Mouse (Mus musculus): Measurements from ENCODE around the gene Ctcf.
A peak's percentile ranks its signal among the peaks of the same experiment; 100 is the strongest.

The Ctcf gene

DNA sequence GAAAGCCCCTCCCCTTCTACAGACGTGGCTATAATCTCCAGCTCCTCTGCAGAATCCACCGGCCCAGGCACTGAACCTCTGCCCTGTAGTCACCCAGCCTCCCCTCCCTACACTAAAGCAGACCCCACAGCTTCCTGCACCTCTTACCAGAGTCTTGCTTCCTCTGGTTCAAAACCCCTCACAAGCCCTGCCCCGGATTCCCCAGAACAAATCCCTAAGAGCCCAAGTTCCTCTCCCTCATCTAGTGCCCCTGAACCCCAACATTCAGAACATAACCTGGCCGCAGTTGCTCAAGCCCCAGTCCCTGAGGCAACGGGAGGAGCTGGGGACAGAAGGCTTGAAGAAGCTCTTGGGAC lies 18.1 kb upstream of the Ctcf start:
- DNase-seq = no peak

DNA sequence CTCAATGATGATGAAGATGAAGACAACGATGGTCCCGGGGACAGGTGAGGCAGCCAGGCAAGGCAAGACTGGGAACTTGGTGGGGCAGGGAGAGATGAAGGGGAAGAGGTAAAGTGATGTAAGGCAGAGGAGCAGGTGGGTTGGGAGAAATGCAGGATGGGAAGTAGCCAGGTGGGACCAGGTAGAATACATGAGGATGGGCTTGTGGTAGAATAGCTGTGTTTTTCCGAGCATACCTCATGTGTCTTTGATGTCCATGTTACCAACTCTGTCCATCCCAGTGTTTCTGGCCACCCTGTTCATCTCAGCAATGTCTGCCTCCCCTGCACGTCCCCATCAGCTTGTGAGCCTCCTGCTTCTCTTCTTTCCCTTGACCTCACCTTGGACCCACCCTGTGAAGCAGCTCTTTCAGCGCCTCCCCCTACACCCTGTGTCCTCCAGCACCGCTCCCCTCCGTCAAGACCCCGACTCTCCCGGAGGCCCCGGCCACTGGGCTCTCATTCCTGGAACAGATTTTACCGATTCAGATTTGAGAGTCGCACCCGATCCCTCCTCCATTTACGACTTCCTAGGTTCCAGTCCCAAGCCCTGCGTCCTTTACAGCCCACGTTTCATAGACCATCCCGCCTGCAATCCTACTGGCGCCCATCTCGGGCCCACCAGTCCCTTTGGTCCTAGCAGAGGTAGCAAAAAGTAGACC lies 17.3 kb upstream of the Ctcf start:
- DNase-seq = no peak

DNA sequence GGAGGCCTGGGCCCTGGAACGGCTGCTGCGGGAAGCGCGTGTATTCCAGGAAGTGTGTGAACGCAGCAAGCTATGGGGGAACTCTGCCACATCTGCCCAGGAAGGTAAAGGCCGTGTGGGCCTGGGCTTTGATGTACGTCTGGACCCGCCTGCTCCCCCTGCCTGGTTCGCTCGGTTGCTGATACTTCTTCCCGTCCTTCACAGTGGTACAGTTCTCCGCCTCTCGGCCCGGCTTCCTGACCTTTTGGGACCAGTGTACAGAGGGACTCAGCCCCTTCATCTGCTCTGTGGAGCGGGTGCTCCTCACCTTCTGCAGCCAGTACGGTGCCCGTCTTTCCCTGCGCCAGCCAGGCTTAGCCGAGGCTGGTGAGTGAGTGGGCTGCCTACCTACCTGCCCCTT lies 16.2 kb upstream of the Ctcf start:
- DNase-seq = no peak

DNA sequence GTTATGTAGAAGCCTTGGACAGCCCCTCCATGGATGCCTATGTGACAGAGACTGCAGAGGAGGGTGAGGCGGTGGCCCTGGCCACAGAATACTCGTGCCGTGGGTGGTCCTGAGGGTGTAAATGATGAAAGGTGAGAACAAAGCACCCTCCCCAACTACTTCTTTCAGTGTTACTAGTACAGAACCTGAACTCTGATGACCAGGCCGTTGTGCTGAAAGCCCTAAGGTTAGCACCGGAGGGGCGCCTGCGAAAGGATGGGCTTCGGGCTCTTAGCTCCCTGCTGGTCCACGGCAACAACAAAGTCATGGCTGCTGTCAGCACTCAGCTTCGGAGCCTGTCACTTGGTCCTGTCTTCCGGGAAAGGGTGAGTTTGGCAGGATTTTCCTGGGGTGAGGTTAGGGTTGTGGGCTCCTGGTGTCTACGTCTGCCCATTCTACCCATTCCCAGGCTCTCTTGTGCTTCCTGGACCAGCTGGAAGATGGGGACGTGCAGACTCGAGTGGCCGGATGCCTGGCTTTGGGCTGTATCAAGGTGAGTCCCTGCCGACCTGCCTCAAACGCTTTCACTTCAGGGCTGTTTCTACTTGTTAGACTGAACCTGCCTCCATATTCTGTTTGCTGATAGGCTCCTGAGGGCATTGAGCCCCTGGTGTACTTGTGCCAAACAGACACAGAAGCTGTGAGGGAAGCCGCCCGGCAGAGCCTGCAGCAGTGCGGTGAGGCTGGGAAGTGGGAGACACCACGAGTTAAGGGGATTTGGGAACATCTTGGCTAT lies 15.2 kb upstream of the Ctcf start:
- no peak for DNase-seq

DNA sequence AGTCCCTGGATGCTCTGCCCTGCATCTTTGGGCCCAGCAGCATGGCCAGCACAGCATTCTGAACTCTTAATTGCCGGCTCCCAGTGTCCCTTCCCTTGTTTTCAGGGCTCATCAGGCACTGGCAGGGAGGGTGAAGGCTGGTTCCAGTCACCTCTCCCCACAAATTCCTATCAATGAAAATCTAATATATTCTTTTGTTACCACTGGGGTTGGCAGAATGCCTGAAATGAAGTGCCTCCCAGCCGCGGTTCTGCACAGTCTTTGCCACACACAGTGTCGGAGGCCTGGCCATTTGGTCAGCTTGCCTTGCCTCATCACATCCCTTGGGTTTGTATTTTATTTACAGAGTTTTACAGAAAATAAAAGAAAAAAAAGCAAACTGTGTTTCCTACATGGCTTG lies 14.5 kb upstream of the Ctcf start:
- DNase-seq = no peak

DNA sequence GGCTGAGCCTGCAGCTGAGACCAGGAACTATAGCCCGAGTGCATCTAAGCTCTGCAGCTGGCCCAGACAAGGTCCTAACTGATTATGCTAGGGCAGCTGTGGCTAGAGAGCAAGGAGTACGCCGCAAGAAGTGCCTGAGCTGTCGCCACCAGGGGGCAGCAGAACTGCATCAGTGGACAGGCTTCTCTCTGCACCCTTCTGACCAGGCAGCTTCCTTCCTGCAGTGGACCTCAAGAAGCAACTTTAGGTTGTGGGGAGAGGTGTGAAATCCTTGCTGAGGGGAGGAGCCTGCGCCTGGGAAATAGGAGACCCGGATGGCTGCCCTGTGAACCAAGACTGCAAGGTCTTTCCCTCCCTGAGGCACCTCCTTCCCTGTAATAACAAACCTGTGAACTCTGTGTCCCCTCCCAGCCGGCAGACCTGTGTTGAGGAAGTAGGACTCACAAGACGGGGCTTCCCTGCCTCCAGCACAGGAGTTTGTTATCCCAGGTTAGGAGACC lies 13.9 kb upstream of the Ctcf start:
- DNase-seq = peak; percentile 96

DNA sequence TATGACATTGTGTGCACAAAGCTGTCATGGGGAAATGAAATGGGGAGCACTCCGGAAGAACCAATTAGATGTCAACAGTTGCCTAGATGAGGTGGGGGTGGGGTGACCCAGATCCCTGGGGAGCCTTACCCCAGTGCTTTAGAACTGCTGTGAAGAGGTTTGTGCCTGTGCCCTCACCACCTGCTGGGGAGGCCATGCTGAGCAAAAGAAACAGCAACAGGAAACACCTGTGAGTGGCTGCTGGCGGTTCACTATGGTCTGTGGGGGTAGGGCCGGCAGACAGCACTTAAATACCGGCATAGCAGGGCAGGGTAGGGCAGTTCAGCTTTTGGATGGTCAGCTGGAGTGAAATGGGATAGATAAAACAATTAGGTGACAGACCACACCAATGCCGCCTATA lies 13.2 kb upstream of the Ctcf start:
- DNase-seq = peak; percentile 57

DNA sequence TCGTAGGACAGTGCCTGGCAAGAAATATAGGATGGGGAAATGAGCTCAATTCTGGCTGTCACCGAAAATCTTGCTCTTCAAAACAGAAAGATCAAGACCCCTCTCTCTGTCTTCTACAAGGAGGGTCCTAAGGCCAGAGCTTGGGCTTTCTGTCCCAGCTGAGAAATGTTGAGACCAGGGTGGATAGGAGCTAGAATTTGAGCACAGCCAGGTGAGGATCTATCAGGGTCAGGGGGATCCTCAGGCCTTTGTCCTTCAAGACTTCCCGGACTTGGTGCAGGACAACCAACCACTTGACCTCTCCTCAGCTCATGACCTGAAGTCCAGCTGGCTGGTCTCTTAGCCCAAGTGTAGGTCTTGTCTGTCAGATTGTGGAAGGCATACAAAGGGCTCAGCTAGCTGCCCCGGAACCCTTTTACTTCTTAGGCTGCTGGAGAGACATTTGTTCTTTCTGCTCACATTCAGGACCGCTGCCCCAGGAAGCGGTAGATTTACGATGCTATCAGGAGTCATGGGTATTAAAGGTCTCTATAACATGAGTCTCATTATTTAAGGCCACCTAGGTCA lies 12.6 kb upstream of the Ctcf start:
- DNase-seq = no peak

DNA sequence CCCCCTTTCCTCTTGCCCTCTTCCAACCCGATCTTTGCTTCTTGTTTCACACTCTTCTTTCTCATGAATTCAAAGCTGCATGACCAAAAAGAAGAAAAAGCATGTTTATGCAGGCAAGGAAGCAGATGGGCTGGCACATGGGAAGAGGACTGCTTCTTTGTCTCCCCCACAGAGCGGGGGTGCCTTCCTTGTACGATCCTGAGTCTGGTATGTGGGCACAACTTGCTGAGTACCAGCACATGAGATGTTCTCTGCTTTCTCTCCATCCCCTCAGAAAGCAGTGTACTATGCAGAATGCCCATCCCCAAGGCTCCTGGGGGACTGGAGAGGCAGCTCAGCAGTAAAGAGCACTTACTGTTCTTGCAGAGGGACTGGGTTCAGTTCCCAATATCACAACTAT lies 12.0 kb upstream of the Ctcf start:
- no peak for DNase-seq

DNA sequence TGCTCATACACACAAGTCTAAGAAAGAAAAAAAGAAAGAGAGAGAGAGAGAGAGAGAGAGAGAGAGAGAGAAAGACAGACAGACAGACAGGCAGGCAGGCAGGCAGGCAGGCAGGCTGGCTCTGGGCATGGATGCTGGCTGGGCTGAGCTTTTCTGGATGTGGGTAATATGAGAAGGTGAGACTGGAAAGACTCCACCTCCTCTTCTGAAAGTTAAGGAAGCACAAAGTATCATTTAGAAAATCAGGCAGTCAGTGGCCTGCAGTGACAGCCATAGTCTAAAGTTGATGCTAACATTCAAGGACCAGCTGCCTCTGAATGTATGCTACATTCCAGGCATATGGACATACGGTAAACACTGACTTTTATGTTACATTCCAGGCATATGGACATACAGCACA lies 11.5 kb upstream of the Ctcf start:
- DNase-seq = no peak

DNA sequence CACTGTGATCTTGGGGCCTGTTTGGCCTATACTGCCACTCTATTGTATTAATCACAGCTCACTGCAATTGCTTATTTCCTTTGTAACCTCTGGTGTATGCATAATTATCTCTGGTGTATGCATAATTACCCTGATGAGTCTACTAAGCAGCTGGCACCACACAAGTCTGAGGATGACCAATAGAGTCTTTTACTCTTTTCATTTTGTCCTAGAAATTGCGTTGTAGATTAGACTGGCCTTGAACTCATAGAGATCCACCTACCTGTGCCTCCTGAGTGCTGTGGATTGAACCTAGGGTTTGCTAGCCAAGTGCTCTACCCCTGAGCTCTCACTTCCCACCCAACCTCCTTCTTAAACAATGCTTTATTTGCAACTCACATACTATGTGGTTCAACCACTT lies 10.3 kb upstream of the Ctcf start:
- no peak for DNase-seq

DNA sequence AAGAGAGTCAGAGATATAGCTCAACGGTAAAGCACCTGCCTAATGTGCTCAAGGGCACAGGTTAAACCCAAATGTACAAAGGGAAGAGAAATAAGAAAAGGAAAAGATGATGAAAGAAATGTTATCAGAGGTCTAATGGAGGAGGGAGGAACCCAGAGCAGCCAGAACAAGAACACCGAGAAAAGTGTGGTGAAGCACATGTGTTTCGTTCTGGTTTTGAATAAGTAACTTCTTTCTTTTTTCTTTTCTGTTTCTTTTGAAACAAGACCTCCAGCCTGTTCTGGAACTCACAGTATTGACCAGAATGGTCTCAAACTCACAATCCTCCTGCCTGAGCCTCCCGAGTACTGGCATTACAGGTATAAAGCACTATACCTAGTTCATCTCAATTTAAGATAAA lies 7.0 kb upstream of the Ctcf start:
- DNase-seq = no peak

DNA sequence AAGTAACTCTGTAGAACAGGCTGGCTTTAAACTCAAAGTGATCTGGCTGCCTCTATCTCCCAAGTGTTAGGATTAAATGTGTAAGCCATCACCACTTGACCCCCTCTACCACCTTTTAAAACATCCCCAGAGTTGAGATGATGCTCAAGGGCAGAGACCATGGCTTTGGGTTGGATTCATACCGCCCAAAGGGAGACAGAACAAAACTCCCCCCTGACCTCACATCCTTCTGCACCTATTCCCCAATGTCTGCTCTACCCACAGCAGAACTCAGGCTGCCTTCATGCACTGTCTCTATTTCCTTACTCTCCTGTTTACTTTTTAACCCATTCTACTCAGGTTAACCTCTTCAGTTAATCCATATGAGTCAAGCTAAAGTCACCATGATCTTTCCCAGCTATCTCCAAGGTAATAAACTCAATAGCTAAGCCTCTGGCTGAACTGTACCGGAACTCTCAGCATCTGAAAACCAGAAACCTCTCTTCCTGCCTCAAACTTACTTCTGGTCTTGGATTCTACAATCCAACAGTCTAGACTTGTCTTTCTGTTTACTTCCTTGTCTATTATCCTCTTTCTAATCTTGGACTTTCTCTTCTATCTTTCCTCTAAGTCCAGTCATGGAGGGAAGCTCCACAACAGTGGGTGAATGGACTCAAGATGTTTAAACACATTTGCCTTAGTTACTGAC lies 1.5 kb upstream of the Ctcf start:
- DNase-seq = no peak

DNA sequence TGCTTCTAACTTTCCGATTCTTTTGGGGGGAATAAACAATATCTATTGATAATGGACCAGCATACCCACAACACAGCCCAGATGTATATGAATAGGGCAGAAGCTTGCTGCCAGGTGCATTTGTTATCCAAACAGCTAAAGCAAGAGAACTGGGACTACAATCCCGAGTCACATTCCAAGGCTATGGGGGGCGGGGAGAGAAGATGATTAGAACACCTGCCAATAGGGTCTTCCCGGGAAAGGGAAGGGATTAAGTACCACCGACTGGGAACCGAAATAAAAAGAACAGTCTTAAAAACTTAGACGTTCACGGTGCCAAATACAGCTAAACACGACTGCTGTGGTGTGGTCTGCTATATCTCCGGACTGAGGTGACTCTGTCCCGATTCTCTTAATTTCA lies 887 bp upstream of the Ctcf start:
- no peak for DNase-seq

DNA sequence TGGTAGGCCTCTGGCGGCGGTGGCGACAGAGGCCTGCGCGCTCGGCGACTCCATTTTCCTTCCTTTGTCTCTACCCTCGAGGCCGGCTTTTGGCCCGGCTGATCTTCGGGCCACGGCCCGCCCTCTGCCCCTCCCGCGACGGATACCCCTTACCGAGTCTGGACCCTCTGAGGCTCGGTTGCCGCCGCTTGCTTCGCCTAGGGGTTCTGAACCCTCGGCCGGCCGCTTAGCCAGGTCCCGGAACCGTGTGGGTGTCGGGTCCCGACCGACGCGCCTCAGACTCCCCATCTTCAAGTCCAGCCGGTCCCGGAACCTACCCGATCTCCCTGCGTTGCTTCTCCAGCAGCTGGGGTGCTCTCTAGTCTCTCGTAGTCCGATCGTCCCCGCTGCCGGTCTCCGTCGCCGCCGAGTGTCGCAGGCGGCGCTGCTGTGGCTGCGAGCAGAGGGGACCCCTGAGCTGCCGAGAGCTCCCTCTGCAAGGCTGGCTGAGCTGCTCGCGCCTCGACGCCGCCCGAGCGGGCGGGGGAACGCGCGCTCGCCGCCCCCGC lies 669 bp downstream of the Ctcf start, which contains the start of gene Agrp:
Agrp (minus strand) TSS at position 431 of the 548 bp plus-strand sequence.
- no peak for DNase-seq

DNA sequence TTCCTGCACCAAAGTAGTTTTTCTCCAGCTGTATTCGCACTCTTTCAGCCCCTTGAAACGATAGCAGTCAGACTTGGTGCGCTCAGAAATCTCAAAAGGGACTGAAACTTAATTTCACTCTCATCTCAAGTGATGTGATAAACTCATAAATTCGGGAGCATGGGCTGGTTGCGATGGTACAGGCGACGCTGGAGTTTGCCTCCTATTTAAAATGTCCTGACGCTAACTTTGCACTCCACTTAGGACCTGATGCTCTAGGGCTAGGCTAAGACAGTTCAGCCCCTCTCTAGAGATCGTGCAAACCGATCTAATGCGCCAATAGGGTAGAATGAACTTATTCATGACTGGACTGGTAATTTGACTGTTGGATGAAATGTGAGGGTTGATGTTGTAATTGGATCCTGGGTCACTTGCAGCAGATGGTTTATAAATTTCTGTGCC lies 1.3 kb downstream of the Ctcf start:
- no peak for DNase-seq

DNA sequence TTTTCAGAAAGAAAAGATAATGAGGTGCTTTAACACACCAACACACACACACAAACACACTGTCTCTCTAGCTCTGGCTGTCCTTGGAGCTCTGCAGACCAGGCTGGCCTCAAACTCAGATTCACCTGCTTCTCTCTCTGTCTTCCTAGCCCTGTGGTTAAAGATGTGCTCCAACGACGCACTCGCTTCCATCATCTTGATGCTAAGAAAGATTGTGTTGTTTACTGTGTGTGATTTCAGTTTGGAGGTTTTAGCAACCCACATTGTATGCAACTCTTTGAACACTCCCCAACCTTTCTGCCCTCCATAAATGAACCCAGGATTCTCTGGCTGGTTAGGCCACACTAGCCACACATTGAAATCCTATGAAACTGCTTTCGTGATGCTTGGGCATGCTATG lies 2.1 kb downstream of the Ctcf start:
- DNase-seq = no peak

DNA sequence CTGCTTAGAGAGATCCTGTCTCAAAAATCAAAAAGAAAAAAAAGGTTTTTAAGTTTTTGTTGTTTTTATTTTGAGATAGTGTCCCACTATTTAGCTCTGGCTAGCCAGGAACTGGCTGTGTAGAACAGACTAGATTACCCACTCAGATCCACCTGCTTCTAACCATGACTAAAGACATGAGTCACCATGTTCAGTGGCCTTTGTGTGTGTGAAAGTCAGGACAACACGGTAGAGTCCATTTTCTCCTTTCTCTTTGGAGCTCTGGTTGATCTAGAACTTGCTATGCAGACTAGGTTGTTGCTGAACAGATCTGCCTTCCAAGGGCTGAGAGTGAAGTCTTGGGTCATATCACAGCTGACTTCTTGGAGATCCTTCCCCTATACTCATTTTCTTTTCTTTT lies 3.5 kb downstream of the Ctcf start:
- DNase-seq = no peak

DNA sequence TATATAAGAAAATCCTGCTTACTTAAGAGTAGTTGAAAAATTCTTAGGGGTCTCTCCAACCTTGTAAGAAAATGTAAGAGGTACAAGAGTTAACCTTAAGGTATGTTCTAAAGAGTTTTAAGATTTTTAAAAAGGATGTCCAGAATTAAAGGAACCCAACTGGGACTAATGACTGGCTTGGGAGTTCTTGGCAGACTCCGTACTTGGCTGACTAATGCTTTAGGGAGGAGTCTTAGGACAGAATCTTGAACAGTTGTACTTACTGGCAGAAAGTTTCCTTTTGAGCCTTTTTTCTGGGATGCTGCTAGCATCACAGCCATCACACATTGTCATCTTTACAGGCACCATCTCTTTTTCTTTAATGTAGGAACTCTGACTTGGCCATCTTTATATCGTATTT lies 4.1 kb downstream of the Ctcf start:
- DNase-seq = peak; percentile 60

DNA sequence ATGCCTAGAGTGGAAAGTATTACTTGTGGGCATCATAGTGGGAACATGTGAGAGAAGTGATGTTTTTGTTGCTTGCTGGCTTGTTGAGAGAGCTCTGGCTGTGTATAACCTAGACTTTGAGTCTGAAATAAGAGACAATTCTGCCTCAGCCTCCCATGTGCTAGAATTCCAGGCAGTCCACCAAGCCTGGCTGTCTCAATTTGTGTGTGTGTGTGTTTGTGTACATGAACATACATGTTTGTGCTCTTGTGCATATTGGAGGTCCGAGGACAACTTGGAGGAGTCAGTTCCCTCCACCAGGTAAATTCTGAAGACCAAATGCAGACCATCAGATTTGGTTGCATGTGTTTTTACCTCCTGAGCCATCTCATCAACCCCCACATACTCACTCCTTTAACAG lies 8.8 kb downstream of the Ctcf start:
- DNase-seq = no peak

DNA sequence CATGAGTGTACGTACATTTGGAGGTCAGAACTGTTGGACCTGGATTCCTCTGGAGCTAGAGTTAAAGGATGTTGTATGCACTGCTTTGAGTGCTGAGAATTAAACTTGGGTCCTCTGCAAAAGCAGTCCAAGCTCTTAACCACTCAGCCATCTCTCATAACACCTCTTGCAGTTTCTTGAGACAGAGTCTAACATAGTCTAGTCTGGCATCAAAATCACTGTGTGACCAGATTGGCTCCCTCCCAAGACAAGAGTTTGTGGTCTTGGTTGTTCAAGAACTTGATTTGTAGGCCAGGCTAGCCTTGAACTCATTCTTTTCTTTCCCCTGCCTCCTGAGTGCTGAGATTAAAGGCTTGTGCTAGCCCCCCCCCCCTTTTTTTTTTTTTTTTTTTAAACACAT lies 12.6 kb downstream of the Ctcf start:
- DNase-seq = no peak

DNA sequence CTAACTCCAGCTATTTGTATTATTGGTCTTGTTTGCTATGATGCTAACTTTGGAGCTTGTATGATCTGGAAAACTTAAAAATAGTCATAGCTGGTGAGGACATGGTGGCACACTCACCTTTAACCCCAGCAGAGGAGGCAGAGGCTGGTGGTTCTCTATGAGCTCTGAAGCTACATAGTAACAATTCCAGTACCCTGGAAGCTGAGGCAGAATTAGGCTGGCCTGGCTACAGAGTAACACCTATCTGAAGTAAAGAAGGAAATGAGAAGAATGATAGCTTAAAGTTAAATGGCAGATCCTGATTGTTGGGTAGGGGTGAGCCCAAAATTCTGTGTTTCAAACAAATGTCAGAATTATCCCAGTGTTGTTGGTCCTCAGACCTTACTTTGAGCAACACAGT lies 21.3 kb downstream of the Ctcf start:
- DNase-seq = no peak

DNA sequence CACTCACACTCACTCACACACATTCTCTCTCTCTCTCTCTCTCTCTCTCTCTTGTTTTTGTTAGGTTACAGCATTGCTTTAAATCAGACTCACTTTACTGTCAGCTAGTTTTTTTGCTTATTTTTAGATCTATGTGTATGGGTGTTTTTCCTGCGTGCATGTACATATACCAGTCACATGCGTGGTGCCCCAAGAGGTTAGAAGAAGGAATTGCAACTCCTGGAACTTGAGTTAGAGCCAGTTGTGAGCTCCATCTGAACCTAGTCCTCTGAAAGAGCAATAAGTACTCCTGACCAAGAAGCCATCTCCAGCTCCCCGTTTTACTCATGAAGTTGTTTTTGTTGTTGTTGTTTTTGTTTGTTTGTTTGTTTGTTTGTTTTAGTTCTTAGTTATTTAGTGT lies 24.8 kb downstream of the Ctcf start:
- peak; percentile 55 for DNase-seq
